Mouse (Mus musculus) liver, embryonic 14.5 days (tissue): ENCODE results near the gene Rsc1a1. TPM values are rescaled to one million over a fixed set of nuclear protein-coding genes. Genes with fewer than 3 reads are reported as not detected.

Experiments used
- ATAC-seq: fragments of 200-750 bp; cut with Nextera tagmentation; 2 replicates; pipeline ENCODE4 v1.8.0; 2017; ENCODE audit warnings: moderate number of reproducible peaks, mild to moderate bottlenecking, moderate library complexity; ENCODE audit not compliant: insufficient read depth
- DNase-seq, 3 experiments: peaks; one replicate each; pipeline ENCODE4 v3.0.0-alpha.2; 2012 to 2013; ENCODE audit warnings: low read depth in 3 of 3, low spot score in 3 of 3
- H3K27ac ChIP-seq: fragments of 300-500 bp; sonication (generic); 2 replicates; pipeline ENCODE4 v1.5.1; 2014; ENCODE audit warnings: moderate library complexity, mild to moderate bottlenecking, control low read depth, inconsistent platforms
- H3K27me3 ChIP-seq: fragments of 300-500 bp; sonication (generic); 2 replicates; pipeline ENCODE4 v1.6.1; 2014; ENCODE audit warnings: mild to moderate bottlenecking, low read length, moderate library complexity; ENCODE audit not compliant: control insufficient read depth, insufficient read depth
- H3K36me3 ChIP-seq: fragments of 300-500 bp; sonication (generic); replicated peaks from 2 replicates; pipeline ENCODE4 v1.6.1; 2014; ENCODE audit warnings: low read depth; ENCODE audit not compliant: control insufficient read depth, insufficient read depth
- H3K4me1 ChIP-seq, 2 experiments: fragments of 200-500 bp in 1 of 2; fragments of 300-500 bp in 1 of 2; sonication (generic) in 1 of 2; replicated peaks; 2 replicates each; pipeline ENCODE4 v1.6.1; 2012 to 2014; ENCODE audit warnings: antibody characterized with exemption in 1 of 2, inconsistent platforms in 1 of 2, low read length in 1 of 2; ENCODE audit not compliant: control insufficient read depth in 2 of 2, insufficient read depth in 2 of 2
- H3K4me2 ChIP-seq: fragments of 300-500 bp; sonication (generic); 2 replicates; pipeline ENCODE4 v1.6.1; 2014; ENCODE audit warnings: low read depth, mild to moderate bottlenecking, control low read depth, moderate library complexity
- H3K4me3 ChIP-seq, 2 experiments: fragments of 200-500 bp in 1 of 2; fragments of 300-500 bp in 1 of 2; sonication (generic) in 1 of 2; 2 replicates each; pipeline ENCODE4 v1.5.1; 2012 to 2014; ENCODE audit warnings: low read depth in 2 of 2, low read length in 2 of 2, mild to moderate bottlenecking in 2 of 2, control low read depth in 1 of 2, inconsistent platforms in 1 of 2, moderate library complexity in 1 of 2; ENCODE audit not compliant: insufficient read depth in 1 of 2
- H3K9ac ChIP-seq: fragments of 300-500 bp; sonication (generic); replicated peaks from 2 replicates; pipeline ENCODE4 v1.6.1; 2014; ENCODE audit warnings: mild to moderate bottlenecking, control low read depth, moderate library complexity
- H3K9me3 ChIP-seq: fragments of 300-500 bp; sonication (generic); 2 replicates; pipeline ENCODE4 v1.6.1; 2016; ENCODE audit warnings: low read length, mixed read lengths; ENCODE audit not compliant: control insufficient read depth
- CTCF ChIP-seq: IDR thresholded peaks from 2 replicates; pipeline ENCODE4 v1.5.1; 2016; ENCODE audit warnings: antibody characterized with exemption, low read depth, control low read depth
- EP300 ChIP-seq: IDR thresholded peaks from 2 replicates; pipeline ENCODE4 v1.6.1; 2016; ENCODE audit warnings: antibody characterized with exemption, low read depth
- WGBS: fragments of 180-500 bp; shearing (Covaris S2); extraction: QIAGEN DNeasy Blood & Tissue Kit; methylation state at CpG from one replicate; pipeline ENCODE4 v1.1.7; 2014; ENCODE audit not compliant: insufficient replicate concordance; 5-methylcytosine and 5-hydroxymethylcytosine counted together
- polyA plus RNA-seq, 2 experiments: library from polyadenylated mRNA; depleted of rRNA in 1 of 2; stranded (reverse) in 1 of 2; unstranded in 1 of 2; fragments of >200 nt; fragmentation: Nextera tagmentation in 1 of 2; extraction: Ambion mirVana in 1 of 2; gene quantifications; 2 replicates each; pipeline versions ENCODE4 v1.2.1 to v1.2.3; 2012 to 2014

Rsc1a1 gene
- polyA plus RNA-seq, 2 experiments, result 2.1 to 3.9 TPM

- H3K9ac ChIP-seq, result no peak overlapping the region
- H3K4me2 ChIP-seq, result no peak overlapping the region
- TF ChIP-seq EP300 (no peak), CTCF (no peak)
- WGBS, result 82% methylated on average over 8 of the region's 8 CpGs
- H3K4me1 ChIP-seq, result no peaks in the 10 kb centered on the region
- H3K4me3 ChIP-seq, result no peak overlapping the region
- no peaks in the 10 kb centered on the region for H3K36me3 ChIP-seq
- H3K27ac ChIP-seq, result no peak overlapping the region
- no peaks in the 10 kb centered on the region for H3K9me3 ChIP-seq
- DNase-seq (no peak), ATAC-seq (no peak)
- no peaks in the 10 kb centered on the region for H3K27me3 ChIP-seq
These were observed 39.4 kb downstream of the Rsc1a1 start for GRCm38 (mm10) chr4:141645988-141646387.

- no peak overlapping the region for H3K4me3 ChIP-seq
- H3K36me3 ChIP-seq, result no peaks in the 10 kb centered on the region
- ATAC-seq, result no peak
- H3K4me1 ChIP-seq, result no peaks in the 10 kb centered on the region
- DNase-seq, result no peak
- TF ChIP-seq CTCF (no peak), EP300 (no peak)
- H3K9ac ChIP-seq, result no peak overlapping the region
- H3K27me3 ChIP-seq, result no peaks in the 10 kb centered on the region
- 69% methylated on average over 7 of the region's 7 CpGs for WGBS
- no peak overlapping the region for H3K4me2 ChIP-seq
- no peaks in the 10 kb centered on the region for H3K9me3 ChIP-seq
- no peak overlapping the region for H3K27ac ChIP-seq
These were observed 42.1 kb downstream of the Rsc1a1 start for GRCm38 (mm10) chr4:141643118-141643855.

- H3K9me3 ChIP-seq, result no peaks in the 10 kb centered on the region
- no peak overlapping the region for H3K4me2 ChIP-seq
- no peaks in the 10 kb centered on the region for H3K27me3 ChIP-seq
- TF ChIP-seq CTCF (no peak), EP300 (no peak)
- H3K27ac ChIP-seq, result no peak overlapping the region
- no peaks in the 10 kb centered on the region for H3K4me1 ChIP-seq
- DNase-seq (no peak), ATAC-seq (no peak)
- no peak overlapping the region for H3K4me3 ChIP-seq
- H3K9ac ChIP-seq, result no peak overlapping the region
- WGBS, result 82% methylated on average over 25 of the region's 25 CpGs
- no peaks in the 10 kb centered on the region; the same call in 1 of the 2 replicates for H3K36me3 ChIP-seq
These were observed 43.2 kb downstream of the Rsc1a1 start for GRCm38 (mm10) chr4:141641961-141642811.

GRCm38 (mm10) chr4:141641353-141641771 lies 44.0 kb downstream of the Rsc1a1 start:
- no peaks in the 10 kb centered on the region for H3K9me3 ChIP-seq
- no peak overlapping the region for H3K4me2 ChIP-seq
- H3K9ac ChIP-seq, result no peak overlapping the region
- no peak overlapping the region for H3K27ac ChIP-seq
- H3K27me3 ChIP-seq, result no peaks in the 10 kb centered on the region
- no peaks in the 10 kb centered on the region; the same call in 1 of the 2 replicates for H3K36me3 ChIP-seq
- H3K4me1 ChIP-seq, result no peaks in the 10 kb centered on the region
- WGBS, result 81% methylated on average over 7 of the region's 7 CpGs
- ATAC-seq (no peak), DNase-seq (no peak)
- no peak for TF ChIP-seq CTCF
- no peak for TF ChIP-seq EP300
- H3K4me3 ChIP-seq, result no peak overlapping the region

GRCm38 (mm10) chr4:141639474-141639873 lies 45.9 kb downstream of the Rsc1a1 start:
- H3K4me1 ChIP-seq, result no peaks in the 10 kb centered on the region
- ATAC-seq (no peak), DNase-seq (no peak)
- H3K27ac ChIP-seq, result no peak overlapping the region
- H3K27me3 ChIP-seq, result no peaks in the 10 kb centered on the region
- H3K9me3 ChIP-seq, result no peaks in the 10 kb centered on the region
- TF ChIP-seq EP300 (no peak), CTCF (no peak)
- H3K9ac ChIP-seq, result no peak overlapping the region
- 56% methylated on average over 11 of the region's 11 CpGs for WGBS
- H3K4me3 ChIP-seq, result no peak overlapping the region
- no peaks in the 10 kb centered on the region; the same call in 1 of the 2 replicates for H3K36me3 ChIP-seq
- no peak overlapping the region for H3K4me2 ChIP-seq
